Mouse (Mus musculus) MEL (cell line): ENCODE measurements at regions not wholly inside any gene's neighbourhood (a gene's known extent, or its start where the extent isn't known, plus 50 kb on each side); places are given as distances from the start of the nearest gene placed in this dataset.
"Not testable (repeated sequence)": the region's sequence is repeated elsewhere in the genome, so short reads cannot be mapped to it uniquely, and the experiment has no call there.

Experiments
- DNase-seq: peaks from one replicate; pipeline ENCODE4 v3.0.0; 2011; ENCODE audit warnings: low read depth, low spot score
- H3K27ac ChIP-seq: 2 replicates; pipeline ENCODE4 v1.5.1; 2012; ENCODE audit warnings: low read depth, mild to moderate bottlenecking, control low read depth, low read length, moderate library complexity; ENCODE audit not compliant: control insufficient read depth
- H3K27me3 ChIP-seq, 2 experiments: fragments of 150-350 bp in 1 of 2; sonication (generic) in 1 of 2; 2 replicates each; pipeline ENCODE4 v1.6.1; 2012; ENCODE audit warnings: low read length in 2 of 2, mild to moderate bottlenecking in 2 of 2, improper control_type of control experiment in 1 of 2, moderate library complexity in 1 of 2; ENCODE audit not compliant: insufficient read depth in 2 of 2, control insufficient read depth in 1 of 2
- H3K36me3 ChIP-seq, 2 experiments: 2 replicates each; pipeline ENCODE4 v1.6.1; 2012 to 2014; ENCODE audit warnings: low read length in 2 of 2, improper control_type of control experiment in 1 of 2, inconsistent platforms in 1 of 2, mild to moderate bottlenecking in 1 of 2; ENCODE audit not compliant: insufficient read depth in 2 of 2, control insufficient read depth in 1 of 2
- H3K4me1 ChIP-seq, 2 experiments: fragments of 150-350 bp in 1 of 2; sonication (generic) in 1 of 2; 2 replicates each; pipeline ENCODE4 v1.6.1; 2012; ENCODE audit warnings: low read length in 2 of 2, improper control_type of control experiment in 1 of 2, mild to moderate bottlenecking in 1 of 2; ENCODE audit not compliant: insufficient read depth in 2 of 2, control insufficient read depth in 1 of 2
- H3K4me3 ChIP-seq, 2 experiments: fragments of 150-350 bp in 1 of 2; sonication (generic) in 1 of 2; 2 replicates each; pipeline ENCODE4 v1.5.1; 2012; ENCODE audit warnings: low read depth in 2 of 2, low read length in 2 of 2, mild to moderate bottlenecking in 2 of 2, moderate library complexity in 2 of 2, control low read depth in 1 of 2, improper control_type of control experiment in 1 of 2; ENCODE audit not compliant: control insufficient read depth in 1 of 2, insufficient read depth in 1 of 2
- H3K79me2 ChIP-seq: 2 replicates; pipeline ENCODE4 v1.6.1; 2012; ENCODE audit warnings: mild to moderate bottlenecking, low read length, moderate library complexity; ENCODE audit not compliant: control insufficient read depth, poor library complexity, insufficient read depth
- H3K9ac ChIP-seq: 2 replicates; pipeline ENCODE4 v1.6.1; 2012; ENCODE audit warnings: low read depth, mild to moderate bottlenecking, control low read depth, low read length, moderate library complexity; ENCODE audit not compliant: control insufficient read depth, poor library complexity, severe bottlenecking
- H3K9me3 ChIP-seq: fragments of 150-350 bp; sonication (generic); replicated peaks from 2 replicates; pipeline ENCODE4 v1.6.1; 2012; ENCODE audit warnings: mild to moderate bottlenecking, low read length, improper control_type of control experiment, moderate library complexity; ENCODE audit not compliant: insufficient read depth
- E2F4 ChIP-seq: IDR thresholded peaks from 2 replicates; pipeline ENCODE4 v1.6.1; 2011; ENCODE audit warnings: low read depth, low read length, improper control_type of control experiment, borderline replicate concordance
- ELF1 ChIP-seq: IDR thresholded peaks from 2 replicates; pipeline ENCODE4 v1.6.1; 2014; ENCODE audit warnings: low read depth, mild to moderate bottlenecking, inconsistent platforms, low read length, improper control_type of control experiment, moderate library complexity
- EP300 ChIP-seq, 2 experiments: IDR thresholded peaks; 2 replicates each; pipeline ENCODE4 v1.6.1; 2011; ENCODE audit warnings: improper control_type of control experiment in 2 of 2, low read length in 2 of 2, low read depth in 1 of 2, mild to moderate bottlenecking in 1 of 2
- ETS1 ChIP-seq: IDR thresholded peaks from 2 replicates; pipeline ENCODE4 v1.6.1; 2012; ENCODE audit warnings: low read depth, mild to moderate bottlenecking, inconsistent platforms, low read length, improper control_type of control experiment, moderate library complexity
- JUND ChIP-seq: IDR thresholded peaks from 2 replicates; pipeline ENCODE4 v1.6.1; 2011; ENCODE audit warnings: low read depth, mild to moderate bottlenecking, improper control_type of control experiment, low read length
- KAT2A ChIP-seq: conservative IDR thresholded peaks from 2 replicates; pipeline ENCODE4 v1.6.1; 2012; ENCODE audit warnings: low read depth, low read length, improper control_type of control experiment, inconsistent platforms
- MAZ ChIP-seq: IDR thresholded peaks from 2 replicates; pipeline ENCODE4 v1.6.1; 2012; ENCODE audit warnings: low read depth, mild to moderate bottlenecking, inconsistent platforms, low read length, improper control_type of control experiment
- MXI1 ChIP-seq: IDR thresholded peaks from 2 replicates; pipeline ENCODE4 v1.6.1; 2011; ENCODE audit warnings: mild to moderate bottlenecking, low read depth, low read length, improper control_type of control experiment
- MYB ChIP-seq: IDR thresholded peaks from 2 replicates; pipeline ENCODE4 v1.6.1; 2011; ENCODE audit warnings: mild to moderate bottlenecking, low read depth, low read length, improper control_type of control experiment
- MYC ChIP-seq: IDR thresholded peaks from 2 replicates; pipeline ENCODE4 v1.6.1; 2011; ENCODE audit warnings: low read depth, mild to moderate bottlenecking, low read length, improper control_type of control experiment, moderate library complexity
- NELFE ChIP-seq: IDR thresholded peaks from 2 replicates; pipeline ENCODE4 v1.6.1; 2011; ENCODE audit warnings: low read depth, low read length, improper control_type of control experiment
- NRF1 ChIP-seq: IDR thresholded peaks from 2 replicates; pipeline ENCODE4 v1.6.1; 2014; ENCODE audit warnings: low read depth, mild to moderate bottlenecking, inconsistent platforms, low read length, improper control_type of control experiment, moderate library complexity; ENCODE audit not compliant: poor library complexity, insufficient read depth, severe bottlenecking
- POLR2AphosphoS5 ChIP-seq: IDR thresholded peaks from 2 replicates; pipeline ENCODE4 v1.6.1; 2012; ENCODE audit warnings: low read depth, borderline replicate concordance, mild to moderate bottlenecking, inconsistent platforms, low read length, moderate library complexity, mixed read lengths
- TAL1 ChIP-seq: IDR thresholded peaks from 2 replicates; pipeline ENCODE4 v1.6.1; 2012; ENCODE audit warnings: mild to moderate bottlenecking, inconsistent platforms, low read length, moderate library complexity, mixed read lengths
- TCF12 ChIP-seq: IDR thresholded peaks from 2 replicates; pipeline ENCODE4 v1.6.1; 2014; ENCODE audit warnings: low read depth, mild to moderate bottlenecking, inconsistent platforms, low read length, improper control_type of control experiment, moderate library complexity
- ZMIZ1 ChIP-seq: IDR thresholded peaks from 2 replicates; pipeline ENCODE4 v1.6.1; 2012; ENCODE audit warnings: low read depth, mild to moderate bottlenecking, inconsistent platforms, low read length, improper control_type of control experiment, moderate library complexity
- ZNF384 ChIP-seq: IDR thresholded peaks from 2 replicates; pipeline ENCODE4 v1.6.1; 2012; ENCODE audit warnings: low read depth, mild to moderate bottlenecking, inconsistent platforms, low read length, improper control_type of control experiment

DNA sequence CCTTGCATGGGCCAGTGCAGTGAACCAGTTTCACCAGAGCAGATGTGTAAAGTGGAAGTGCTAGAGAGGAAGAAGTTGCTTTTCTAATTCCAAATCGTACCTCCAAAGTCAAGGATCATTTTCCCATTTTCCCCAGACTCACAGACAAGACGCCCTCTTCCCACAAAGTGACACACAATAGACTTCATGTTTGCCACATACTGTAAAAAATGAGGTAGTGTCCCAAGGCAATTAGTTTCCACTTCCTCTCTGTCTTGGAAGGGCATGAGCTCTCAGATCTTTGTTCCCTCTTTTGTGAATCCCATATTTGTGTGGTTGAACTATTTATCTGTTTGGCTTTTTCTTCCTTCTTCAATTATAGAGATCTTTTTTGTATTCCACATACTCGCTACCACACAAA is 137.0 kb downstream of the Sptssa start:
- Histone ChIP-seq H3K79me2 (no peaks in the 10 kb centered on the region), H3K9ac (no peak overlapping the region), H3K36me3 (no peaks in the 10 kb centered on the region), H3K27ac (no peak overlapping the region), H3K4me3 (no peak overlapping the region), H3K4me1 (no peaks in the 10 kb centered on the region), H3K27me3 (peaks cover 0 to 2% of the 10 kb centered on the region in 2 experiments; a peak in 2 of 4 replicates), H3K9me3 (no peaks in the 10 kb centered on the region)
- TF ChIP-seq E2F4 (no peak), ZNF384 (no peak), ETS1 (no peak), TAL1 (no peak)
- no peak for DNase-seq

DNA sequence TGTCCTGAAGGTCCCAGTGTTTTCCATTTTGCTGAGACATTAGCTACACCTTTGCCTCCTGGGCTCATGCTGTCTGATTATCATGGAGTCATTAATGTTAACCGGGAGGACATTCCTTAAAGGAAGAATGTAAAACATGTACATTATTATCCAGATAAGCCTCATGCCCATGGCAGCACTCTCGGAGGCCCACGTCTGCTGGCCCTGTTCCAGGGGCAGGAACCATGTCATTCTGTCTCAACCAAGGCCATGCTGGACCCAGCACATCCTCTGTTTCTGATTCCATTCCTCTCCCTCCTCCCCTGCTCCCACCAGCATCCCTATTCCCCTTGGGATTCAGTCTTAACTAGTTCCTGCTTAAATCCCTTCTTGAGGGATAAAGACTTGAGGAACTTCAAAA is 139.1 kb downstream of the Sptssa start:
- no peaks in the 10 kb centered on the region for H3K4me1 ChIP-seq
- TF ChIP-seq MAZ = no peak
- no peak for TF ChIP-seq ZMIZ1
- no peak for TF ChIP-seq ELF1
- TF ChIP-seq KAT2A = no peak
- no peak for TF ChIP-seq MYC
- TF ChIP-seq ZNF384 = no peak

DNA sequence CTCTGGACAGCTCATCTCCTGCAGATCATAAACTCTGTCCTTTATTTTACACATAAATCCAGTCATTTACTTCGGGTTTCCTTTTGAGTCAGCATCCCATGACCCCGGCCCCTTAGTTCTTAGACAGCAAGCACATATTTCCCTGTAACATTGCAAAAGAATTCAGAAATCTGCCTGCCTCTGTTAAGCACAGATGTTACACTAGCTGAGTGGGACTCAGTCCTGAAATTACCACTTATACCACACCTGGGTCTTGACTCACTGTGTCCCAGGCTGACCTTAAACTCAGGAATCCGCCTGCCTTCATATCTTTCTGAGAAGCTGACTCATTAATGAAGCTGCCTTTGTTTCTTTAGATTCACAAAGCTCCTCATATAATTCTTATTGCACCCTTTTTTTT is 139.9 kb downstream of the Sptssa start:
- no peaks in the 10 kb centered on the region for H3K79me2 ChIP-seq
- no peak overlapping the region for H3K9ac ChIP-seq
- no peaks in the 10 kb centered on the region for H3K9me3 ChIP-seq
- no peaks in the 10 kb centered on the region for H3K4me1 ChIP-seq
- no peak overlapping the region for H3K4me3 ChIP-seq
- peaks cover 0 to 2% of the 10 kb centered on the region in 2 experiments; a peak in 2 of 4 replicates for H3K27me3 ChIP-seq
- DNase-seq = no peak
- H3K36me3 ChIP-seq = no peaks in the 10 kb centered on the region
- no peak for TF ChIP-seq MYB
- no peak for TF ChIP-seq JUND
- no peak for TF ChIP-seq EP300 (IDR thresholded peaks at IDR 0.05; ENCODE audit: low read depth in 1 of 2, low read length in 2 of 2)
- TF ChIP-seq POLR2AphosphoS5 = no peak
- TF ChIP-seq NRF1 = no peak
- no peak for TF ChIP-seq TAL1
- no peak for TF ChIP-seq MXI1
- no peak for TF ChIP-seq TCF12
- TF ChIP-seq NELFE = no peak
- no peak overlapping the region for H3K27ac ChIP-seq

More for the DNA sequence above, 139.1 kb downstream of the Sptssa start:
- Histone ChIP-seq H3K27me3 (peaks cover 0 to 2% of the 10 kb centered on the region in 2 experiments; a peak in 2 of 4 replicates), H3K27ac (no peak overlapping the region), H3K79me2 (no peaks in the 10 kb centered on the region), H3K9ac (no peak overlapping the region), H3K36me3 (no peaks in the 10 kb centered on the region), H3K9me3 (no peaks in the 10 kb centered on the region), H3K4me3 (no peak overlapping the region)
- no peak for DNase-seq

DNA sequence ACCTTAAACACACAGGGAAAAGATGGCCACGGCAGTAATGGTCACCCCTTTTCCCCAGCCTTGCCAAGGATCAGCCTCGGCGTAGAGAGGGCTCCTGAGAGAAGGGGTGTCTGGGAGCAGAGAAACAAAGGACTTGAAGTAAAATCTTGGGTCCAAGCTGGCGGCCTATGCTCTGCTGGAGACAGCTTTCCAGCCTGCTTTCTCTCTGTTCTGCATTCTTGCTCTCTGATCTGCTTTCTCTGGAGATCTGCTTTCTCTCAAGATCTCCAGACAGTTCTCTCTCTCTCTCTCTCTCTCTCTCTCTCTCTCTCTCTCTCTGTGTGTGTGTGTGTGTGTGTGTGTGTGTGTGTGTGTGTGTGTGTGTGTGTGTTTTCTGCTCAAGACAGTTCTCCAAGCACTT is 140.3 kb downstream of the Sptssa start:
- H3K9ac ChIP-seq, H3K36me3 ChIP-seq, H3K9me3 ChIP-seq, H3K79me2 ChIP-seq, H3K4me3 ChIP-seq, H3K27me3 ChIP-seq, H3K4me1 ChIP-seq, DNase-seq, H3K27ac ChIP-seq: not testable (repeated sequence)
